Mouse (Mus musculus) C2C12 (cell line): Measurements from ENCODE around the gene Misp.

ENCODE experiments used
- CTCF ChIP-seq: IDR thresholded peaks from one replicate; pipeline ENCODE4 v1.5.1; 2011; ENCODE audit not compliant: control insufficient read depth, insufficient read depth, insufficient read length
- MAX ChIP-seq: IDR thresholded peaks from one replicate; pipeline ENCODE4 v1.6.1; 2011; ENCODE audit warnings: mild to moderate bottlenecking, control low read depth
- MYOD1 ChIP-seq: IDR thresholded peaks from one replicate; pipeline ENCODE4 v1.6.1; 2011; ENCODE audit warnings: low read depth; ENCODE audit not compliant: control insufficient read depth, insufficient read length
- MYOG ChIP-seq: IDR thresholded peaks from one replicate; pipeline ENCODE4 v1.6.1; 2011; ENCODE audit not compliant: control insufficient read depth, insufficient read length; ENCODE audit errors: extremely low read depth

DNA sequence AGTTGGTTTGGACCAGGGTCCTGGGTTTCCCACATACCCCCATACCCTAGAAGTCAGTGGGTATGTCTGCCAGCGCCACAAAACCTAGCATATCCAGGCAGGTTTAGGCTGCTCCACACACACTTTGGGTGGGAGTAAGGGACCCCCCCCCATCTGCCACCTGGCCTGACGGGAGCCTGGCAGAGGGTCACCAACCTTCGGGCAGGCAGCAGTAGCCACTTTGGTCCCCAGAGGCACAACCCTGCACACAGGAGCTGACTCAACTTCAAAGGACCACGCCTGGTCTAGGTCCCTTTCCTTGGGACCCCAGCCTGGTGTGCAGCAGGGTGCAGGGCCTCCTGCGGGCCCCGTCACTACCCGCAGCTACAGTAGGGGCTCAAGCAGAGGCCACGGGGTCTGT lies 512 bp upstream of the Misp start:
- no peak for TF ChIP-seq CTCF
- no peak for TF ChIP-seq MYOG
- no peak for TF ChIP-seq MYOD1
- no peak for TF ChIP-seq MAX
